In genomic region chr7:73275814-73276271, GRCm38 (mm10) we compare ENCODE assay signal across 13 mouse cellular contexts.
DNase-seq lines count a peak whose midpoint lies in the region; ATAC-seq lines count a peak whose summit lies in the region.
"Had no signal": no experiment of that assay in that cellular context is flagged by ENCODE, and none has a peak within 500 bp of the region (broad histone marks: within the 10 kb centered on the region; RNA-seq: fewer than 3 reads in every experiment).

No protein-coding gene starts in this region.

- H3K27me3 ChIP-seq in midbrain, embryonic 11.5 days (ENCODE audit: control insufficient read depth, insufficient read depth, low read length), result no peaks in the 10 kb centered on the region
- H3K27me3 ChIP-seq: forebrain, embryonic 15.5 days; stomach, embryonic 15.5 days had no signal

- H3K9ac ChIP-seq in midbrain, embryonic 11.5 days (ENCODE audit: low read length), result no peak overlapping the region
- H3K9ac ChIP-seq: forebrain, embryonic 15.5 days; stomach, embryonic 15.5 days had no signal

- no peak overlapping the region for H3K4me3 ChIP-seq in midbrain, embryonic 11.5 days (ENCODE audit: low read depth, low read length)
- H3K4me3 ChIP-seq: forebrain, embryonic 15.5 days; stomach, embryonic 15.5 days had no signal

- intact Hi-C loops in heart, postnatal 36 days (cut with DNase I), result loop anchor here (1.0 to 10.0 kb wide), 2 partner anchors 99 to 241 kb away; partner anchors contain the start of gene Rgma

- no peak for ATAC-seq in megakaryocyte progenitor cell, adult 5-6 weeks (replicated peaks; ENCODE audit: poor library complexity)
- ATAC-seq in midbrain, embryonic 11.5 days (ENCODE audit: low FRiP score), result no peak
- ATAC-seq in granulocyte monocyte progenitor cell, adult 5-6 weeks (replicated peaks; ENCODE audit: poor library complexity, severe bottlenecking), result no peak
- ATAC-seq: forebrain, embryonic 15.5 days had no signal

- peak; percentile 1 to 51 for DNase-seq in urinary bladder, adult 18-20 months (ENCODE audit: low spot score in 2 of 2)
- DNase-seq in urinary bladder, postnatal 10 days (ENCODE audit: low spot score), result no peak
- peak; percentile 81 for DNase-seq in gastrocnemius, adult 18-20 months (ENCODE audit: low spot score)
- peak; percentile 59 to 62 for DNase-seq in heart, postnatal 36 days
- DNase-seq in urinary bladder, postnatal 36 days (ENCODE audit: low spot score in 2 of 2), result peak; percentile 5 to 59
- no peak for DNase-seq in midbrain, embryonic 11.5 days (ENCODE audit: low spot score, missing footprints)
- DNase-seq: cerebellum, adult 9-11 months; layer of hippocampus, postnatal 36 days had no signal

- no peak overlapping the region for H3K4me2 ChIP-seq in midbrain, embryonic 11.5 days
- H3K4me2 ChIP-seq: forebrain, embryonic 15.5 days; stomach, embryonic 15.5 days had no signal

- H3K4me1 ChIP-seq in midbrain, embryonic 11.5 days (ENCODE audit: control insufficient read depth, insufficient read depth, low read length), result no peaks in the 10 kb centered on the region; the same call in 1 of the 2 replicates
- H3K4me1 ChIP-seq: forebrain, embryonic 15.5 days; stomach, embryonic 15.5 days had no signal

- WGBS in midbrain, embryonic 11.5 days, result 83% methylated on average over 9 of the region's 9 CpGs

- H3K36me3 ChIP-seq in midbrain, embryonic 11.5 days (ENCODE audit: control insufficient read depth, insufficient read depth, low read length), result no peaks in the 10 kb centered on the region
- H3K36me3 ChIP-seq: forebrain, embryonic 15.5 days; stomach, embryonic 15.5 days had no signal

- peaks cover 4% of the 10 kb centered on the region; the same call in 1 of the 2 replicates for H3K9me3 ChIP-seq in midbrain, embryonic 11.5 days (ENCODE audit: control insufficient read depth, low read length)
- H3K9me3 ChIP-seq: forebrain, embryonic 15.5 days; stomach, embryonic 15.5 days had no signal

- H3K27ac ChIP-seq in midbrain, embryonic 11.5 days (ENCODE audit: low read depth, low read length), result no peak overlapping the region
- H3K27ac ChIP-seq: forebrain, embryonic 15.5 days; macrophage; stomach, embryonic 15.5 days had no signal

Comparison
In these comparisons a context has a peak if more than half of its experiments do, and no peak if none do; other contexts are left out.
1. DNase-seq: peak in urinary bladder, adult 18-20 months (2 of 2), gastrocnemius, adult 18-20 months (single experiment), heart, postnatal 36 days (2 of 2) and urinary bladder, postnatal 36 days (2 of 2); none in urinary bladder, postnatal 10 days (single experiment) and midbrain, embryonic 11.5 days (single experiment).